Mouse (Mus musculus) heart, embryonic 10.5 days (tissue): ENCODE measurements around the gene Prp2. TPM values are rescaled to one million over a fixed set of nuclear protein-coding genes. Genes with fewer than 3 reads are reported as not detected.
"Not testable (repeated sequence)": the region's sequence is repeated elsewhere in the genome, so short reads cannot be mapped to it uniquely, and the experiment has no call there.

Experiments used
- DNase-seq: peaks from one replicate; pipeline ENCODE4 v3.0.0-alpha.2; 2017; ENCODE audit warnings: low spot score
- H3K27ac ChIP-seq: fragments of 300-500 bp; sonication (generic); 2 replicates; pipeline ENCODE4 v1.5.1; 2016; ENCODE audit warnings: mild to moderate bottlenecking
- H3K27me3 ChIP-seq: fragments of 300-500 bp; sonication (generic); 2 replicates; pipeline ENCODE4 v1.6.1; 2016; ENCODE audit warnings: mild to moderate bottlenecking; ENCODE audit not compliant: poor library complexity, insufficient read depth, severe bottlenecking
- H3K36me3 ChIP-seq: fragments of 300-500 bp; sonication (generic); 2 replicates; pipeline ENCODE4 v1.6.1; 2016; ENCODE audit warnings: mild to moderate bottlenecking, moderate library complexity
- H3K4me1 ChIP-seq: fragments of 300-500 bp; sonication (generic); 2 replicates; pipeline ENCODE4 v1.6.1; 2016; ENCODE audit warnings: mild to moderate bottlenecking
- H3K4me3 ChIP-seq: fragments of 300-500 bp; sonication (generic); 2 replicates; pipeline ENCODE4 v1.5.1; 2016; ENCODE audit warnings: mild to moderate bottlenecking, moderate library complexity
- H3K9me3 ChIP-seq: fragments of 300-500 bp; sonication (generic); 2 replicates; pipeline ENCODE4 v1.6.1; 2016; ENCODE audit warnings: mild to moderate bottlenecking, moderate library complexity
- WGBS: fragments of 180-500 bp; shearing (Covaris S2); methylation state at CpG from one replicate; pipeline ENCODE4 v1.1.7; 2016; 5-methylcytosine and 5-hydroxymethylcytosine counted together
- polyA plus RNA-seq: library from polyadenylated mRNA; unstranded; fragments of >200 nt; fragmentation: Nextera tagmentation; extraction: Ambion mirVana; gene quantifications from 2 replicates; pipeline ENCODE4 v1.2.1, GENCODE M21; 2016

The Prp2 gene
- polyA plus RNA-seq: not detected in 2 replicates

DNA sequence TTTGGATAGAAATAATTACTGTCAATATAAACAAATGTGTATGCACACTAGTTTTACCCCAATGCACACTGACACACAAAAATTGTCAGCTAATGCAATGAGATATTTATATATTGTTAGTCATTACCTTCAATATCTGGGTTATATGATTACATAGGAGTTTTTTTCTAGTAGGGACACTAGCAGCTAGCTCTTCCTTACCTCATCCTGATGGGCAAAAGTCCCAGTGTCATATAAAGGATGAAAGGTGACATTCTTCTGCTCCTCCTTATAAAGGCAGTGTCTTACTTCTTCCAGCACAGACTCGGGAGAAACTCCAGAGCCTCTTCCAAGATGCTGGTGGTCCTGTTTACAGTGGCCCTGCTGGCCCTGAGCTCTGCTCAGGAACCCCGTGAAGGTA, at the start of gene Prp2:
Gene Prp2 (plus strand): TSS at position 301 of the 400 bp plus-strand sequence.
- not testable (repeated sequence) for DNase-seq, H3K27me3 ChIP-seq, H3K36me3 ChIP-seq, H3K27ac ChIP-seq, H3K9me3 ChIP-seq, H3K4me3 ChIP-seq, H3K4me1 ChIP-seq
- 73% methylated on average over 2 of the region's 2 CpGs for WGBS

GRCm38 (mm10) chr6:132569509-132569908, 26.2 kb upstream of the Prp2 start, which contains the start of gene Prh1:
TSS of gene Prh1 (plus strand) at chr6:132569809.
- H3K9me3 ChIP-seq, H3K4me1 ChIP-seq, H3K4me3 ChIP-seq, H3K27me3 ChIP-seq, DNase-seq, H3K36me3 ChIP-seq, H3K27ac ChIP-seq: not testable (repeated sequence)
- 93% methylated on average over 1 of the region's 1 CpGs for WGBS

DNA sequence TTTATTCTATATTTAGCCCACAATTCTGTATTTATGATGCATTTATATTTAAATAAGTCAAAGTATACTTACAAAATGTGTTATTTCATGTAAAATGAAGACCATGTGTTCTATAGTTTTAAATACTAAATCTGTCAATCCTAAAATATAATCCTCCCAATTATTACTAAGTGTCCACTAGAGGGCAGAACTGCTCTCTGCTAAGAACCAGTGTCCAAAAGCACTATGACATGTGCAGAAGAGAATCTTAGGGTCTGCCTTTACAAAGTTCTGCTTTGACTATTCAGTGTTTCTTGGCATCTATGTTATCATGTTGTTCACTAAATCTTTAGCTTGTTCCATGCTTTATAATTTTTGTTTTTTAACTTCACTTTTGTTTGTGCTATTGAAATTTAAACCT, 53.7 kb downstream of the Prp2 start:
- Histone ChIP-seq H3K36me3 (no peaks in the 10 kb centered on the region), H3K4me3 (no peak overlapping the region)
- DNase-seq: no peak

More for the DNA sequence above, 53.7 kb downstream of the Prp2 start:
- Histone ChIP-seq H3K4me1 (no peaks in the 10 kb centered on the region), H3K27ac (no peak overlapping the region), H3K9me3 (no peaks in the 10 kb centered on the region), H3K27me3 (no peaks in the 10 kb centered on the region)

Other genes starting within 250 kb of the Prp2 start
- not detected in 2 replicates for gene Gm8882, start 231.8 kb upstream of the Prp2 start, polyA plus RNA-seq
- not detected in 2 replicates for gene Prh1, start 26.1 kb upstream of the Prp2 start, polyA plus RNA-seq
- not detected in 2 replicates for gene A630073D07Rik, start 55.6 kb downstream of the Prp2 start, polyA plus RNA-seq
- gene Tas2r120, start 61.0 kb downstream of the Prp2 start, polyA plus RNA-seq: not detected in 2 replicates
- not detected in 2 replicates for gene Tas2r121, start 105.1 kb downstream of the Prp2 start, polyA plus RNA-seq
- gene Tas2r122, start 116.0 kb downstream of the Prp2 start, polyA plus RNA-seq: not detected in 2 replicates
- gene Tas2r115, start 142.1 kb downstream of the Prp2 start, polyA plus RNA-seq: not detected in 2 replicates
- not detected in 2 replicates for gene Tas2r124, start 158.8 kb downstream of the Prp2 start, polyA plus RNA-seq
- gene Tas2r102, start 166.2 kb downstream of the Prp2 start, polyA plus RNA-seq: not detected in 2 replicates
- gene Tas2r136, start 182.2 kb downstream of the Prp2 start, polyA plus RNA-seq: not detected in 2 replicates
- gene Tas2r117, start 206.9 kb downstream of the Prp2 start, polyA plus RNA-seq: not detected in 2 replicates